Mouse (Mus musculus) cortical plate, adult 2 months (tissue): ENCODE data around the gene Kat2a.

Experiments used
- CTCF ChIP-seq: fragments of 200-500 bp; IDR thresholded peaks from 2 replicates; pipeline ENCODE4 v1.5.1; 2011; ENCODE audit warnings: mild to moderate bottlenecking, control low read depth, low read length; ENCODE audit not compliant: insufficient read depth; ENCODE audit errors: extremely low read depth
- POLR2A ChIP-seq: fragments of 200-500 bp; IDR thresholded peaks from 2 replicates; pipeline ENCODE4 v1.6.1; 2011; ENCODE audit warnings: mild to moderate bottlenecking, low read length, control low read depth; ENCODE audit not compliant: insufficient read depth; ENCODE audit errors: extremely low read depth

GRCm38 (mm10) chr11:100722493-100723028 lies 10.3 kb upstream of the Kat2a start:
- TF ChIP-seq CTCF (no peak), POLR2A (no peak)
